Comparison of ENCODE assay signal across 8 mouse cellular contexts in the genomic region with DNA sequence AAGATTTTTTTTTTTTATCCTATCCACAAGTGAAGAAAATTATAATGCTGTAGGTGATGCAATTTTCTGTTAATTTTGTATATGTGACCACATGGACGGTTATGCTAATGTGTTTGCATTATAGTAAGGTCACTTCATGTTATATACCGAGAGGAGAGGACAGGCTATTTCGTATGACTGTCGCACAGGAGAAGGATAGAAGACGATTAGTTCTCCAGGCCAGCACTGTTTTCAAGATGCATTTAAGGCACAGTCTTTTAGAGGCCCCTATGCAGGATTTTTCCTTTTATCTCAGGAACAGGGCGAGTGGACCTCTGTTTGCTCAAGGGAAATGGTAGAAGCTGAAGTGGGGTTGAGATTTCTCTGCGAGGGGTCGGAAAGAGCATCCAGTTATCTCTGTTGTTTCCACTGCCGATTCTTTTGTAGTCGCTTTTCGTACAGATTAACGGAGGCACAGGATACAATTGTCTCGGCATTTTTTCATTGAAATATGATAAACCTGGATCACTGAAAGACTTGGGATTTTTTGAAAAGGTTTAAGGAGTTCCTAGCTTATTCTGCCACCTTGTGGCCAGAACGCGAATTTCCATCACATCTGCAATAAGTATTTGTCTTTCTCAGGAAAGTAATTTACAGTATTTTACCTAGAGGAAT.
DNase-seq lines count a peak whose midpoint lies in the region; ATAC-seq and TF ChIP-seq lines count a peak whose summit lies in the region.

No protein-coding gene starts in this region.

- no peak overlapping the region for H3K9ac ChIP-seq in forebrain, embryonic 15.5 days (replicated peaks)
- H3K9ac ChIP-seq in intestine, embryonic 15.5 days = no peak overlapping the region
- peak overlapping the region; percentile 58 for H3K9ac ChIP-seq in midbrain, embryonic 13.5 days (replicated peaks)

- H3K27me3 ChIP-seq in forebrain, embryonic 15.5 days = no peaks in the 10 kb centered on the region
- no peaks in the 10 kb centered on the region for H3K27me3 ChIP-seq in intestine, embryonic 15.5 days (replicated peaks)
- no peaks in the 10 kb centered on the region for H3K27me3 ChIP-seq in midbrain, embryonic 13.5 days

- TF ChIP-seq CTCF in brain, embryonic 14.5 days (IDR thresholded peaks at IDR 0.05; ENCODE audit: borderline replicate concordance, extremely low read depth, insufficient read depth, insufficient read length) = no peak; the same call in 1 of the 2 replicates

- peak overlapping the region; percentile 31 for H3K4me2 ChIP-seq in forebrain, embryonic 15.5 days (replicated peaks)
- H3K4me2 ChIP-seq in intestine, embryonic 15.5 days (replicated peaks) = peak overlapping the region; percentile 37
- H3K4me2 ChIP-seq in midbrain, embryonic 13.5 days (replicated peaks) = peak overlapping the region; percentile 49

- peak; percentile 43; the same call in 1 of the 2 replicates for ATAC-seq in forebrain, embryonic 15.5 days (replicated peaks)
- ATAC-seq in intestine, embryonic 15.5 days = no peak
- peak; percentile 74 for ATAC-seq in midbrain, embryonic 13.5 days

- H3K36me3 ChIP-seq in forebrain, embryonic 15.5 days = no peaks in the 10 kb centered on the region
- no peaks in the 10 kb centered on the region for H3K36me3 ChIP-seq in intestine, embryonic 15.5 days
- H3K36me3 ChIP-seq in midbrain, embryonic 13.5 days = no peaks in the 10 kb centered on the region

- peak overlapping the region; percentile 26 for H3K4me3 ChIP-seq in forebrain, embryonic 15.5 days
- no peak overlapping the region for H3K4me3 ChIP-seq in intestine, embryonic 15.5 days (replicated peaks)
- H3K4me3 ChIP-seq in midbrain, embryonic 13.5 days (replicated peaks) = peak overlapping the region; percentile 28

- intact Hi-C loops in left cerebral cortex, postnatal 10 days (cut with DNase I) = loop anchor here (2.0 to 5.0 kb wide), 2 partner anchors 767 to 965 kb away; no protein-coding TSS in a partner anchor

- H3K27ac ChIP-seq in forebrain, embryonic 15.5 days (replicated peaks) = peak overlapping the region; percentile 39; the same call in 1 of the 2 replicates
- H3K27ac ChIP-seq in intestine, embryonic 15.5 days = no peak overlapping the region
- H3K27ac ChIP-seq in midbrain, embryonic 13.5 days = peak overlapping the region; percentile 79

- DNase-seq in cerebellum, adult 18-20 months = peak; percentile 29 to 37
- no peak for DNase-seq in cerebellum, adult 11 months
- peak; percentile 92 for DNase-seq in brain, embryonic 14.5 days (ENCODE audit: low read depth)
- peak; percentile 61 to 75 for DNase-seq in left cerebral cortex, postnatal 10 days (ENCODE audit: extremely low spot score in 1 of 2, low spot score in 2 of 2)
- DNase-seq in telencephalon, adult 2 months (ENCODE audit: low read depth, low spot score) = peak; percentile 71

- peaks cover 14% of the 10 kb centered on the region; the same call in 1 of the 2 replicates for H3K4me1 ChIP-seq in forebrain, embryonic 15.5 days
- H3K4me1 ChIP-seq in intestine, embryonic 15.5 days (replicated peaks) = no peaks in the 10 kb centered on the region
- peaks cover 9% of the 10 kb centered on the region for H3K4me1 ChIP-seq in midbrain, embryonic 13.5 days (replicated peaks)

- H3K9me3 ChIP-seq in forebrain, embryonic 15.5 days = no peaks in the 10 kb centered on the region
- H3K9me3 ChIP-seq in intestine, embryonic 15.5 days = no peaks in the 10 kb centered on the region
- H3K9me3 ChIP-seq in midbrain, embryonic 13.5 days = no peaks in the 10 kb centered on the region

- no peak for TF ChIP-seq POLR2A in brain, embryonic 14.5 days (IDR thresholded peaks at IDR 0.05; ENCODE audit: borderline replicate concordance, extremely low read depth, insufficient read depth, insufficient read length, poor library complexity, severe bottlenecking)

- whole genome bisulfite sequencing in forebrain, embryonic 15.5 days = 36% methylated on average over 15 of the region's 15 CpGs
- 43% methylated on average over 15 of the region's 15 CpGs for WGBS in intestine, embryonic 15.5 days
- WGBS in midbrain, embryonic 13.5 days = 32% methylated on average over 15 of the region's 15 CpGs
